Mouse (Mus musculus): ENCODE measurements around the gene Msl3.

Msl3 gene

DNA sequence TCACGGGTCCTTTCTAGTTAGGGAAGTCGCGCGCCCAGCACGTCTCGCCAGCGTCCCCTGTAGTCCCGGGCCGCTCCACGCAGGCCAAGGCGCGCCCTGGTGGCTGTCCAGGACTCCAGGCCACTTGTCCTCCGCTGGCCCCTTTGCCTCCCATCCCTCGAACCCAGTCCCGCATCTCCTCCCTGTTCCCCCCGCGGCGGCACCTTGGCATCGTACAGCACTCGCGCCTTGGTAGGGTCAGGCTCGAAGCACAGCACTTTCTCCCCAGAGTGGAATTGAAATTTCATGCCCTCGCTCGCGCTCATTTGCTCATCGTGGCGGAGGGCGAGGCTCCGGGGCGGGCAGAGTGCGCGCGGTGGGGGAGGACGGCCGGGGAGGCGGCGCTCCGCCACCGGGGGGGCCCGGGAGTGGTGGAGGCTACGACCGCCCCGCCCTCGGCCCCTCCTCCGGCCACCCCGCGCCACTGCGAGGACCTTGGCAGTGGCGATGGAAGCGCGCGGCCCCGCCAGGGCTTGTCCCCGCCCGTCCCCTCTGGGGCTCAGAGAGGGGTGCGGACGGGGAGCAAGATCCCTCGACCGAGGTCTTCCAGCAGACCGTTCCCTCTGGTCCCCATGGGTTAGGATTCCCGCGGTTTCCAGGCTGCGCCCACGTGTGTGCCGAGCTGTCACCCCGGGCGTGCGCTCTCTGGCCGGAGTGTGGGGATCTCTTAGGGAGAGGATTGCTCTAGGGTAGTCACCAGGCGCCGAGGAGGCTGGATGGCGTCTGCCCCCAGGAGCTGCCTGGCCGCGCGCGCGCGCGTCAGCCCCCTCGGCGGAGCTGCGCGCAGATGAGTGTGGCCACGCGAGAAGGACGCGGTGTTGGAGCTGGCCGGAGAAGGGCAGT lies at the start of gene Msl3:
TSS of gene Msl3 (minus strand) at position 374 of the 882 bp plus-strand sequence.
- peak; percentile 47 for DNase-seq (ENCODE audit: low read depth, low spot score)

DNA sequence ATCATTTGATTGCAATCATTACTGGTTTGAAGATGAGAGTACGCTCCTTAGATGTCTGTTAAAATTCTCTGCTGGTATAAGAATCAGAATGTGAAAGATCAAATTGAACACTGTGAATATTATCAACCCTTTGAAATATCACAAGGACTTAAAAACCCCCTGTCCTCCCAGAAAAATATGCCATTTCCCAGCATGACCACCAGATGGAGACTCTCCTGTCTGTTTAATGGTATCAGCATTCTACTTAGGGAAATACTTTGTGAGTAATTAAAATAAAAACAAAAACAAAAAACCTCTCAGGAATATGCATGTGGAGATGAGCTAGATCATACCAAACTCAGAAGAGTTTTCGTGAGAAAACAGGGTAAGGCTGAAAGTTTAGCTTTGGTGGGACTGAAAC lies 44.3 kb upstream of the Msl3 start:
- peak; percentile 4 for DNase-seq (ENCODE audit: low read depth, low spot score)

DNA sequence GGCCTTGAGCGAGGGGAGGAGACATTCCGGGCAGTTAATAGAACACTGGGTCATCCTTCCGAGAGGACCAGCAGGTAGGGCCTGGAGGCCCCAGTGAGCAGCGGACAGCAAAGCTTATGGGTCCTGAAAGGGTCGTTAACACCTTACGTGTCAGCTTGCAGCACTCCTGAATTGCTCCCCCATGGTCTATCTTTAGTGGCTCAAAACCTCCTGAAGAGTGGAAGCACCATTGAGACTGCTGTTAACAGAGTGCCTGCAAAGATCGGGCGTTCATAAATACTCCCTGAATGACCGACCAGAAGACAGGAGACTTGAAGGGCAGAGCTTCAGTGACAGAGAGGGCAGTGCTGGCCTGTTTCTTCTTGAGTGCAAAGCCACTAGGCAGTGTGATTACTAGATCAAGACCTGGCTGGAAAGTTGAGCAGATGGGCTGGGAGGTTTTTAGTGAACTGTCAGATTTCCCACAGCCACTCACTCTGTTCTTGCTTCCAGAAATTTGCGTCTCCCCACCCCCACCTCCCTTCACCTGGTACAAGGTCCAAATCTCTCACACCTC lies 787 bp upstream of the Msl3 start:
- peak; percentile 12 for DNase-seq (ENCODE audit: low read depth, low spot score)

DNA sequence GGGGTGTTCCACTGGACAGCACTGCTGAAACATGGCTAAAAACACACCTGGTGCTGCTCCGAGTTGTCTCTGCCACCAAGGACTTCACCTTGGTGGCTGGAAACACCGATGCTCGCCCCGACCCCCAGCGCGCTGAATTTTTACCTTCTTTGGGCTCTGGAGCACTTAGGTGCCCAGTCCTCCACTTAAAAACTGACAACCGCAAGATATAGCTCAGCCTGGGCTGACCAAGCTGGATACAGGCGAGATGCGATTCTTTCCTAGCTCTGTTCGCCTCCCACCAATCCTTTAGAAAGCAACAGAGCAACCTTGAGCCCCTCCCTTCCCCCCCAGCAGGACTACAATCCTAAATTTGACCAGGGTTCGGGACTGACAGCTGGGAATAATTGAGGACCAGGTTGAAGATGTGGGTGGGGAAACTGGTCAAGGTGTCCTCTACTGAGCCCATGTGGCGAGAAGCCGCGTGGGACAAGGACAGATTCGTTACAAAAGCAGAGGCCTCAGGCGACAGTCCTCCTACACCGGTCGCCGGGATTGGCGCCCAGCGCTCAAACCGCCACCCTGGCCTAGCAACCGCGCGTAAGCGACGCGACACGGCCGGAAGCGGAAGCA lies 679 bp downstream of the Msl3 start:
- DNase-seq (ENCODE audit: low read depth, low spot score), result peak; percentile 2

DNA sequence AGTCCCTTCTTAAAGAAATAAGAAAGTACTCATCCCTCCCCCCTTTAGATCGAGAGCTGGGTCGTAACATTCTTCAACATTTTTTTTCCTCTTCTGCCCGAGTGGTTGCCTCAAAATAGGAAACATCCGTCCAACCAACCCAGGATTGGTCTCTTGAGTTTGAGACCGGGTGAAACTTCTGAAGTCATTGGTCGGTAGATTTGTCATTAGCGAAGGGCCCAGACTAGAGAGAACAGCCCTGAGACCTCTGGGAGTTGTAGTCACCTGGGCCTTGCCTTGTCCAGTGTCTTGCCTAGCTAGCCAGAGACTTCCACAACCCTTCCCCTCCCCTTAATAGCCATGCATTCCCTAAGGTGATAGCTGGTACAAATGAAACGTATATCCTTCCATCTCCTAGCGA lies 1.3 kb downstream of the Msl3 start:
- peak; percentile 70 for DNase-seq (ENCODE audit: low read depth, low spot score)

DNA sequence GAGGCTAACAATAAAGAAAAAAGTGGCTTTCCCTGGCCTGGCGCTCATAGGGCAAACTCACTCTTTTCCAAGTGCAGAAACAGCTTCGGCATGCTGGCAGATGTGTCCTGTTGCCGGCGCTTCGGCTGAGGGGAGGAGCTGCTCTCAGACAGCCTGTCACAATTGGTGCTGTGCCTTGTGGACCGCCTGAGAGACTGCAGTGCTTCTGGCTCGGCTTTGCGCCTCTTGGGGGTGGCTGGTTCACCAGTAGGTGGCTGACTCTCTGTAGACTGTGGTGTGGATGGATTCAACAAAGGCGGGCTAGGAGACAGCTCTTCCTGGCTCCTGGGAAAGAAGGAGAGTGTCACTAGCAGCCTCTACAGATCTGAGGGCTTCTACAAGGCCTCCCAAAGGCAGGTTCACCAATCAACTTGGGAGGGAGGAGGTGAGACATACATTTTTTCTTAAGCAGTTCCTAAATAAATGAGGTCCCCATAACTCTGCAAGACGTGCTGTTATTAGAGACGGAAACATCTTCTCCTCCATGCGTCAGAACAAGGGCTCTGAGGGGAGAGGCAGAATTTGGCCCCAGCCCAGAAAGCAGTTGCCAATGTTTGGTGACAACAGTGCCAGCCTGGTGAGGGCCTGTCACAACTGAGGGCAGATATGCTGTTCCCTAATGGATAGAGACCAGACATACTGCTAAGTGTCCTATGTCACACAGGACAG lies 9.6 kb downstream of the Msl3 start:
- DNase-seq (ENCODE audit: low read depth, low spot score), result peak; percentile 38

DNA sequence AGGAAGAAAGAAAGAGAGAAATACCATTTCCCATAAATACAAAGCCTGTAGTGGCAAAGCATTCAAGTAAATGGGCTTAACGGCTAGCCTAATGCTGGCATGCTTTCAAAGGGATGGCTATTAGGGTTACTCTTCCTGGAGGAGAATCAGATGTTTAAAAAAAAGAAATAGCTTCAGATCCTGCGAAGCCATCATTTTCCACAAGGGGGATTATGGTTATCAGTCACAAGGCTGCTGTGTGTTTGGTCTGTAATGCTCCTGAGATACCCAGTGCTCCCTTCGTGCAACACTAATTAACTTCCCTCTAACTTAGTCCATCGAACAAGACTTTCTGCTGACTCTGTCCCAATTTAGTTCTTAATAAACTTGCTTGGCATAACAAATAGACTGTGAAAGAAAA lies 13.5 kb downstream of the Msl3 start:
- DNase-seq (ENCODE audit: low read depth, low spot score), result peak; percentile 5

DNA sequence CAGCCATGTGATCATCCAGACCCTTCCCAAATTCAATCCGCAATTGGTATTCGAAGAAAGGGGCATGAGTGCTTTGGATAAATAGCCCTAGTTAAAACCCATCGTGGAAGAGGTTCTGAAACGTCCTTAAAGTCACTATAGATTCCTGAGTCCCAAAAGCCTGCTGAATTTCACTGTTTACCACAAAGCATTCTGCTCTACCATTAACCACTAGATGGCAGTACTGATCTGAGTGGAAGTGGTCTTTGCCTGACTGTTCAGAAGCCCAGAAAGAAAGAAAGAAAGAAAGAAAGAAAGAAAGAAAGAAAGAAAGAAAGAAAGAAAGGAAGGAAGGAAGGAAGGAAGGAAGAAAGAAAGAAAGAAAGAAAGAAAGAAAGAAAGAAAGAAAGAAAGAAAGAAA lies 13.9 kb downstream of the Msl3 start:
- peak; percentile 20 for DNase-seq (ENCODE audit: low read depth, low spot score)

DNA sequence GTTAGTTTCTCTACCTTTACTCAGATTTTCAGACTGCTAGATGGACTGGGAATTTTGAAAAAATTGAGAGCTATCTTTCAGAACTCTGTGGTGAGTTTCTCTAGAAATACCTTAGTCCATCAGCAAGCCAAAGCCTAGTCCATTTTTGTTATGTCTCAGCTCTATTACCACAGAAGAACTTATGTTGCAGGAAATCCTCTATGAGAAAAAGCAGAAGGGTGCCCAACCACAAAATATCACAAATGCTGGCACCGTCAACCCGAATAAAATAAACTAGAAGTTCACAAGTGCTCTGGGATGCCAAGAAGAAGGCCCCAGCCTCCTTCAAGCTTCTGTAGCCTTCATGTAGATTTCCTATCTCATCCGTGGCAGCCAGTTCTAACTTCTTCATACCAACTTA lies 14.4 kb downstream of the Msl3 start:
- no peak for DNase-seq (ENCODE audit: low read depth, low spot score)

DNA sequence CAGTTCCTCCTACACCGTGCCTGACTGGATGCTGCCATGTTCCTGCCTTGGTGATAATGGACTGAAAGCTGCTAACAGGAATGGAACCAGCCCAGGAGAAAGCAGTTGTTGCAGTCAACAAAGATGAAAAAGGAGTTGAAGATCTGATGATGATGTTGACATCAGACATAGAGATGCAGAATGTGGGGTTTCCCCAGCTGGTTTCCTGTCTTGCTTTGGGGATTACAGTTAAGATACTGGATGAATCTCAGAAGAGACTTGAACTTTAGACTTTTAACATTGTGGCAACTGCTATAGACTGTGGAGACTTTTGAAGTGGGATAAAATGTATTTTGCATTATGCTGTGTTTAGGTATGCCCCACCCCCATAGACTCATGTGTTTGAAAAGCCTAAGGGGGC lies 15.9 kb downstream of the Msl3 start:
- no peak for DNase-seq (ENCODE audit: low read depth, low spot score)

DNA sequence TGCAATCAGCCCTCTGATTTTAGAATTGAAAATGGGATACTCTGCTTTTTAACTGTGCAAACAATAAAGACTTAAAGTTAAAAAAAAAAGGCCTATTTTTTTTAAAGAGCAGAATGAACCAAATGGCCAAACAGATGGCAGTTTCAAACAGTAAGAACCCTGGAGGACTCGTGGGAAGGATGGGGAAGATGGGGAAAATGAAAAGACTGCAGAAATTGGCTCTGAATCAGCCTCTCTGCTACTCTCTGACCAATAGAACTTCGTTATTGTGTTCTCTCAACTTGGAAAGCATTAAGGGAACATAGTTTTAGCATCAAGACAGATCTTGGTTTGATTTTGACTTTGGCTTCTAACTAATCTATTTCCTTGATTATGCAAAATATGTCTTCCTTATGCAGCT lies 24.4 kb downstream of the Msl3 start:
- no peak for DNase-seq (ENCODE audit: low read depth, low spot score)

DNA sequence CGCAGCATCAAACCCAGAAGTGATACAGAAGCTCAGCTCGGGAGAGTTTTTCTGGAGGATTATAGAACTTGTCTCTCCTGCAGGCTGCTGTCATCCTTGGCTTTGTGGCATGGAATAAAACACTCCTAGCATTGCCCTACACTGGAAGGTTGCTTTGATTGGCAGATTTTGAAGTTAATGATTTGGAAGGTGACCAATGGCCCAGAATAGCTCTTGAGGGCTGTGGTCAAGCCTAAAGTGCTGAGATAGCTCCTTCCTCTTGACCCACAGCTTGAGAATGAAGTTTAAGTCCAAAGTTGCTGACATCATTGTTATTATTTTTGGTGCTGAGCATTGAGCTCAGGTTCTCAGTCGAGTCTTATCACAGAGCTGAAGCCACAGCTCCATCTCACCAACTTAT lies 26.0 kb downstream of the Msl3 start:
- no peak for DNase-seq (ENCODE audit: low read depth, low spot score)

DNA sequence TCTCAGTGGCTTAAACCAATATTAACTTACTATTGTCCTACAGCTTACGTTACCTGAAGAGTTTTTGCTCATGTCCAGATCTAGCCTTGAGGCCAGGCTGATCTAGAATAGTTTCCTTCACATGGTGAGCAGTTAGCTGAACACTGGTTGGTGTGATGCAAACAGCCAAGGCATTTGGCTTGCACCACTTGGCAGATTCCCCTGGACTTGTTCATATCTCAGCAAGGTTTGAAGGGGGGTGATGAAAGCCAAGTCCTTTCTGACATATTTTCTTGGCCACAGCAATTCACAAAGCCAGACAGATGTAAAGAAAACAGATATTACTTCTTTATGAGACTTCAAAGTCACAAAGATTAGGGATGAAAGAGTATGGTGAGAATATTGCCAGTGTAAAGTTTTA lies 30.2 kb downstream of the Msl3 start:
- DNase-seq (ENCODE audit: low read depth, low spot score), result no peak

DNA sequence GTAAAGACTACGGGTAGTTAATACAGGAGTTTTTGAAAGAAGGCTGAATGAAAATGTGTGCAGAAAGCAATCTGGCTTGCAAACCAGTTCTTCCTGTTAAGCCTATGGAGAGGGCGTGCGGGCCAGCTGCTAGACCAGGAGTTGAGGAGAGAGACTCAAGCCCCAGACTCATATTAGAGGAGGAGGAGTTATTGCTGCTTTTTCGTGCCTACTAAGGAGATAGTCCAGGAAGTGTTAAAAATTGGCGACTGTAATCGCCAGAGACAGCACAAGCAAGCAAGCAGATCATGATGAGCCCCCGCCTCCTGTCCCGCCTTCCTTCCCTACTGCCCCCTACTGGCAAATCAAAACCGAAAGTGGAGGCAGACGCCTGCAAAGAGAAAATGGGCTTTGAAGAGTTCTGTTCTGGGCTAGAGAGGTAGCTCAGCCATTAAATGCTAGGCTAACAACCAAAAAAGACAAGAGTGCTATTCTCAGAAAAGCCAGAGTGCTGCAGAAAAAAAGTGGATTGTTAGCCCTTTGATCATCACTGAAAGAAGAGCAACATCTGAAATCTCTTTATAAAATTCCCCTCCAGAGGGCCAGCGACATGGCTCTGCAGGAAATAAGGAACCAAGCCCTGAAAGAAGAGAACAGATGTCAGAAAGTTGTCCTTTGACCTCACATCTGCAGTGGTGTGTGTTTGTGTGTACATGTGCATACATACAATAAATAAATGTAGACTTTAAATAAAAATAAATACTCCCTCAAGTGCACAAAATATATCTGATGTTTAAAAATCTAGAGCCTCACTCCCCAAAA lies 33.9 kb downstream of the Msl3 start:
- peak; percentile 39 for DNase-seq (ENCODE audit: low read depth, low spot score)
